Mouse (Mus musculus) hindbrain, postnatal 0 days (tissue): ENCODE results near the gene Ints1. TPM values are rescaled to one million over a fixed set of nuclear protein-coding genes. Genes with fewer than 3 reads are reported as not detected.

Source experiments
- ATAC-seq: fragments of 200-750 bp; cut with Nextera tagmentation; 2 replicates; pipeline ENCODE4 v1.8.0; 2017; ENCODE audit warnings: mild to moderate bottlenecking, moderate TSS enrichment, moderate library complexity
- DNase-seq: peaks from one replicate; pipeline ENCODE4 v3.0.0-alpha.2; 2015; ENCODE audit warnings: low spot score
- H3K27ac ChIP-seq: fragments of 300-500 bp; sonication (generic); 2 replicates; pipeline ENCODE4 v1.5.1; 2014; ENCODE audit warnings: mild to moderate bottlenecking
- H3K27me3 ChIP-seq: fragments of 300-500 bp; sonication (generic); 2 replicates; pipeline ENCODE4 v1.6.1; 2014; ENCODE audit warnings: low read length, mixed read lengths; ENCODE audit not compliant: insufficient read depth
- H3K36me3 ChIP-seq: fragments of 300-500 bp; sonication (generic); 2 replicates; pipeline ENCODE4 v1.6.1; 2014; ENCODE audit warnings: low read length, mixed read lengths; ENCODE audit not compliant: insufficient read depth
- H3K4me1 ChIP-seq: fragments of 300-500 bp; sonication (generic); 2 replicates; pipeline ENCODE4 v1.6.1; 2014; ENCODE audit warnings: antibody characterized with exemption, low read length, mixed read lengths; ENCODE audit not compliant: insufficient read depth
- H3K4me2 ChIP-seq: fragments of 300-500 bp; sonication (generic); 2 replicates; pipeline ENCODE4 v1.6.1; 2014; ENCODE audit warnings: low read depth, mild to moderate bottlenecking, low read length, moderate library complexity, mixed read lengths
- H3K4me3 ChIP-seq: fragments of 300-500 bp; sonication (generic); 2 replicates; pipeline ENCODE4 v1.5.1; 2014; ENCODE audit warnings: low read length
- H3K9ac ChIP-seq: fragments of 300-500 bp; sonication (generic); replicated peaks from 2 replicates; pipeline ENCODE4 v1.6.1; 2014; ENCODE audit warnings: mild to moderate bottlenecking, low read length, moderate library complexity, mixed read lengths
- H3K9me3 ChIP-seq: fragments of 300-500 bp; sonication (generic); 2 replicates; pipeline ENCODE4 v1.6.1; 2016; ENCODE audit warnings: low read length, mixed read lengths
- CTCF ChIP-seq: IDR thresholded peaks from 2 replicates; pipeline ENCODE4 v1.5.1; 2016; ENCODE audit warnings: antibody characterized with exemption, control low read depth, low read depth
- WGBS: fragments of 180-500 bp; shearing (Covaris S2); extraction: QIAGEN DNeasy Blood & Tissue Kit; methylation state at CpG from one replicate; pipeline ENCODE4 v1.1.7; 2014; 5-methylcytosine and 5-hydroxymethylcytosine counted together
- polyA plus RNA-seq: library from polyadenylated mRNA; unstranded; fragments of >200 nt; fragmentation: Nextera tagmentation; extraction: Ambion mirVana; gene quantifications from 2 replicates; pipeline ENCODE4 v1.2.1, GENCODE M21; 2015
- total RNA-seq: library from RNA; depleted of rRNA; stranded (reverse); fragments of >200 nt; gene quantifications from 2 replicates; pipeline ENCODE4 v1.2.3, GENCODE M21; 2014

The Ints1 gene
- total and polyA plus RNA-seq, 2 experiments from 2014 or later: 23.2 to 158 TPM

DNA sequence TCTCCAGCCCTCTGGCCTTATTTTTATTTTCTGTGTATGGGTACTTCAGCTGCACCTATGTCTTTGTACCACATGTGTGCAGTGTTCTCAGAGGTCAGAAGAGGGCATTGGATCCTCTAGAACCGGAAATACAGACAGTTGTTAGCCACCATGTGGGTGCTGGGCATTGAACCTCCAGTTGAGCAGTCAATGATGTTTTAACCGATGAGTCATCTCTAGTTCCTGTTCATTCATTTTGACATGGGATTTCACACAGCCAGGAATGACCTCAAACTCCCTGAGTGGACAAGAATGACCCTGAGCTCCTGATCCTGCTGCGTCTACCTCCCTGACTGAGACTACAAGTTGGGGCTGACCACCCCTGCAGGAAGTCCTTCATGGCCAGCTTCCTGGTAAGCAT is 49.3 kb downstream of the Ints1 start:
- Histone ChIP-seq H3K27ac (no peak overlapping the region), H3K4me2 (no peak overlapping the region), H3K36me3 (no peaks in the 10 kb centered on the region), H3K27me3 (no peaks in the 10 kb centered on the region), H3K4me3 (no peak overlapping the region), H3K4me1 (peaks cover 9% of the 10 kb centered on the region), H3K9ac (no peak overlapping the region), H3K9me3 (no peaks in the 10 kb centered on the region)
- 92% methylated on average over 3 of the region's 3 CpGs for WGBS
- no peak for TF ChIP-seq CTCF
- ATAC-seq (no peak), DNase-seq (no peak)

- ATAC-seq (peak; percentile 49; the same call in 1 of the 2 replicates), DNase-seq (no peak)
- 56% methylated on average over 10 of the region's 10 CpGs for WGBS
- H3K9ac ChIP-seq: no peak overlapping the region
- H3K9me3 ChIP-seq: no peaks in the 10 kb centered on the region
- TF ChIP-seq CTCF: no peak
- H3K27ac ChIP-seq: no peak overlapping the region
- H3K4me3 ChIP-seq: no peak overlapping the region
- H3K36me3 ChIP-seq: no peaks in the 10 kb centered on the region
- H3K27me3 ChIP-seq: no peaks in the 10 kb centered on the region
- no peak overlapping the region for H3K4me2 ChIP-seq
- H3K4me1 ChIP-seq: no peaks in the 10 kb centered on the region; the same call in 1 of the 2 replicates
Observed at GRCm38 (mm10) chr5:139724336-139725116, 50.9 kb downstream of the Ints1 start.

DNA sequence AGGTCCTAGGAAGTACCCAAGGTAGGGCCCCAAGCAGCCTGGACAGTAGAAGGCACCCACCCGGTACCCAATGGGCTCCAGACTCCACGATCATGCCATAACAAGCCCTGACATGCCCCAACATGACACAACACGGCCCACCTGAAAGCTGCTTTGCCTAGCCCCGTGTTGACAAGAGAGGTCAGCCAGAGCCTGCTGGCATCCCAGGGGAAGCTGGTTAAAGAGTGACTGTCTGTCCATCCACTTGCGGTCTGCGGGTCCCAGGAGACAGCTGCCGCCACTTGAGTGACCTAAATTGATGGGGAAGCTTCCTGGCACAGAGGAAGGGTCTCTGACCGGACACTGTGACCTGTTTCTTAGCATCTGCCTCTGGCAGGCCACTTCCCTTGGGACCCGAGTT is 52.4 kb downstream of the Ints1 start:
- H3K9ac ChIP-seq: no peak overlapping the region
- TF ChIP-seq CTCF: no peak

DNA sequence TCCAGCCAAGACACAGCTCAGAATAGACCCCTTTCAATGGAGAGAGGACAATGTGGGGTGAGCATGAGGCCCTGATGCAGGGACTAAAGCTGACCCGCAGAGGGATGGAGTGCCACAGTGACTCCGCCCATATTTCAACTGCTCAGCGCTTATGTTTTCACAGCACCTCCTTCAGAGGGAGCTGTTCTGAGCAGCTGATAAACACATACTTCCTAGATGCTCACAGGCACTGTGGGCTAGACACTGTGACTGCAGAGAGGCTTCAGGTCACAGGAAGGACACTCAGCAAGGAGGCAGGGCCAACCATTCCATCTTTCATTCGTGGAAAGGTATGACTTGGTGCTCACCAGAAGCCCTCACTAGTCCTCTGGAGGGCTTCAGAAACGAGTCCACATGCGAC is 52.8 kb downstream of the Ints1 start:
- Histone ChIP-seq H3K27ac (no peak overlapping the region), H3K9me3 (no peaks in the 10 kb centered on the region), H3K36me3 (no peaks in the 10 kb centered on the region), H3K4me2 (no peak overlapping the region), H3K4me1 (no peaks in the 10 kb centered on the region; the same call in 1 of the 2 replicates), H3K9ac (no peak overlapping the region), H3K27me3 (no peaks in the 10 kb centered on the region), H3K4me3 (no peak overlapping the region)
- peak; percentile 17; the same call in 1 of the 2 replicates for TF ChIP-seq CTCF
- ATAC-seq (no peak), DNase-seq (no peak)
- 73% methylated on average over 6 of the region's 6 CpGs for WGBS

More for the DNA sequence above, 52.4 kb downstream of the Ints1 start:
- WGBS: 72% methylated on average over 9 of the region's 9 CpGs
- Histone ChIP-seq H3K36me3 (no peaks in the 10 kb centered on the region), H3K27me3 (no peaks in the 10 kb centered on the region), H3K4me2 (no peak overlapping the region), H3K4me3 (no peak overlapping the region), H3K9me3 (no peaks in the 10 kb centered on the region), H3K4me1 (no peaks in the 10 kb centered on the region; the same call in 1 of the 2 replicates), H3K27ac (no peak overlapping the region)
- DNase-seq: no peak
- no peak for ATAC-seq

GRCm38 (mm10) chr5:139718949-139719348 is 56.5 kb downstream of the Ints1 start:
- H3K4me1 ChIP-seq: no peaks in the 10 kb centered on the region; the same call in 1 of the 2 replicates
- no peaks in the 10 kb centered on the region for H3K27me3 ChIP-seq
- 45% methylated on average over 7 of the region's 7 CpGs for WGBS
- no peak overlapping the region for H3K9ac ChIP-seq
- H3K4me2 ChIP-seq: no peak overlapping the region
- no peaks in the 10 kb centered on the region for H3K9me3 ChIP-seq
- no peak for TF ChIP-seq CTCF
- no peak for DNase-seq
- H3K27ac ChIP-seq: peak overlapping the region; percentile 11; the same call in 1 of the 2 replicates
- peak; percentile 27; the same call in 1 of the 2 replicates for ATAC-seq
- no peak overlapping the region for H3K4me3 ChIP-seq
- no peaks in the 10 kb centered on the region for H3K36me3 ChIP-seq

- no peak overlapping the region for H3K4me2 ChIP-seq
- H3K9ac ChIP-seq: no peak overlapping the region
- H3K27ac ChIP-seq: no peak overlapping the region
- DNase-seq (peak; percentile 20), ATAC-seq (peak; percentile 50)
- no peak for TF ChIP-seq CTCF
- 39% methylated on average over 6 of the region's 6 CpGs for WGBS
- H3K27me3 ChIP-seq: no peaks in the 10 kb centered on the region
- no peak overlapping the region for H3K4me3 ChIP-seq
- no peaks in the 10 kb centered on the region; the same call in 1 of the 2 replicates for H3K4me1 ChIP-seq
- no peaks in the 10 kb centered on the region for H3K9me3 ChIP-seq
- H3K36me3 ChIP-seq: no peaks in the 10 kb centered on the region
Observed at GRCm38 (mm10) chr5:139718540-139718939, 56.9 kb downstream of the Ints1 start.

GRCm38 (mm10) chr5:139717723-139718122 is 57.8 kb downstream of the Ints1 start:
- Histone ChIP-seq H3K27ac (no peak overlapping the region), H3K4me1 (no peaks in the 10 kb centered on the region; the same call in 1 of the 2 replicates), H3K4me2 (no peak overlapping the region), H3K27me3 (no peaks in the 10 kb centered on the region), H3K4me3 (no peak overlapping the region), H3K36me3 (no peaks in the 10 kb centered on the region), H3K9ac (no peak overlapping the region), H3K9me3 (no peaks in the 10 kb centered on the region)
- DNase-seq (peak; percentile 59), ATAC-seq (peak; percentile 50; the same call in 1 of the 2 replicates)
- TF ChIP-seq CTCF: peak; percentile 88
- 96% methylated on average over 2 of the region's 2 CpGs for WGBS
